Mouse (Mus musculus) duodenum, adult 2 months (tissue): ENCODE results near the gene Pank4. TPM values are rescaled to one million over a fixed set of nuclear protein-coding genes. Genes with fewer than 3 reads are reported as not detected.

Experiments used
- polyA plus RNA-seq: library from polyadenylated mRNA; depleted of rRNA; stranded (reverse); fragments of >200 nt; gene quantifications from 2 replicates; pipeline ENCODE4 v1.2.3, GENCODE M21; 2012; ENCODE audit warnings: low replicate concordance; rRNA removed

Pank4 gene
- 18.8 and 24.3 TPM in 2 replicates for polyA plus RNA-seq

GRCm38 (mm10) chr4:154963901-154964580 is at the start of gene Pank4:
TSS of gene Pank4 (plus strand) at chr4:154964123.

GRCm38 (mm10) chr4:154928395-154929087 is 35.4 kb upstream of the Pank4 start, which contains the start of gene Tnfrsf14:
TSS of gene Tnfrsf14 (minus strand) at chr4:154928563.

GRCm38 (mm10) chr4:154960690-154961225 is 3.2 kb upstream of the Pank4 start, which contains the start of gene Hes5:
TSS of gene Hes5 (plus strand) at chr4:154960923.

Other genes with a start within 250 kb of the Pank4 start
- gene Ttc34, start 126.7 kb upstream of the Pank4 start, polyA plus RNA-seq = 0.04 TPM in 2 replicates
- gene Mmel1, start 94.5 kb upstream of the Pank4 start, polyA plus RNA-seq = 0.07 and 0.45 TPM in 2 replicates
- 58.6 and 168 TPM in 2 replicates for gene Fam213b, start 65.0 kb upstream of the Pank4 start, polyA plus RNA-seq
- 121 and 142 TPM in 2 replicates for gene Tnfrsf14, start 35.6 kb upstream of the Pank4 start, polyA plus RNA-seq
- 0.47 TPM in 1 of 2 replicates, not detected in the other for gene Hes5, start 3.2 kb upstream of the Pank4 start, polyA plus RNA-seq
- gene Plch2, start 92.7 kb downstream of the Pank4 start, polyA plus RNA-seq = 31.1 and 35.9 TPM in 2 replicates
- gene Pex10, start 102.9 kb downstream of the Pank4 start, polyA plus RNA-seq = 15.9 and 18.7 TPM in 2 replicates
- 66.6 and 93.1 TPM in 2 replicates for gene Rer1, start 122.3 kb downstream of the Pank4 start, polyA plus RNA-seq
- 4.0 and 4.9 TPM in 2 replicates for gene Morn1, start 122.5 kb downstream of the Pank4 start, polyA plus RNA-seq